Mouse (Mus musculus) liver, embryonic 13.5 days (tissue): Measurements from ENCODE around the gene Glipr1. TPM values are rescaled to one million over a fixed set of nuclear protein-coding genes. Genes with fewer than 3 reads are reported as not detected.
A peak's percentile ranks its signal among the peaks of the same experiment; 100 is the strongest.

Source experiments
- ATAC-seq: fragments of 200-750 bp; cut with Nextera tagmentation; 2 replicates; pipeline ENCODE4 v1.8.0; 2017; ENCODE audit warnings: low read depth, mild to moderate bottlenecking, moderate number of reproducible peaks, moderate library complexity
- DNase-seq: peaks from one replicate; pipeline ENCODE4 v3.0.0; 2022
- H3K27ac ChIP-seq: fragments of 300-500 bp; sonication (generic); 2 replicates; pipeline ENCODE4 v1.5.1; 2015; ENCODE audit warnings: moderate library complexity, mild to moderate bottlenecking, inconsistent platforms
- H3K27me3 ChIP-seq: fragments of 300-500 bp; sonication (generic); 2 replicates; pipeline ENCODE4 v1.6.1; 2015; ENCODE audit warnings: mild to moderate bottlenecking, inconsistent platforms
- H3K36me3 ChIP-seq: fragments of 300-500 bp; sonication (generic); 2 replicates; pipeline ENCODE4 v1.6.1; 2015; ENCODE audit warnings: mild to moderate bottlenecking, inconsistent platforms
- H3K4me1 ChIP-seq: fragments of 300-500 bp; sonication (generic); replicated peaks from 2 replicates; pipeline ENCODE4 v1.6.1; 2015; ENCODE audit warnings: inconsistent platforms
- H3K4me2 ChIP-seq: fragments of 300-500 bp; sonication (generic); 2 replicates; pipeline ENCODE4 v1.6.1; 2015; ENCODE audit warnings: inconsistent platforms, mild to moderate bottlenecking, moderate library complexity
- H3K4me3 ChIP-seq: fragments of 300-500 bp; sonication (generic); replicated peaks from 2 replicates; pipeline ENCODE4 v1.5.1; 2015; ENCODE audit warnings: mild to moderate bottlenecking, inconsistent platforms
- H3K9ac ChIP-seq: fragments of 300-500 bp; sonication (generic); 2 replicates; pipeline ENCODE4 v1.6.1; 2015; ENCODE audit warnings: mild to moderate bottlenecking, inconsistent platforms
- H3K9me3 ChIP-seq: fragments of 300-500 bp; sonication (generic); replicated peaks from 2 replicates; pipeline ENCODE4 v1.6.1; 2016; ENCODE audit warnings: inconsistent platforms
- WGBS: fragments of 180-500 bp; shearing (Covaris S2); methylation state at CpG from one replicate; pipeline ENCODE4 v1.1.7; 2015; ENCODE audit not compliant: insufficient replicate concordance; 5-methylcytosine and 5-hydroxymethylcytosine counted together
- polyA plus RNA-seq: library from polyadenylated mRNA; unstranded; fragments of >200 nt; fragmentation: Nextera tagmentation; extraction: Ambion mirVana; gene quantifications from 2 replicates; pipeline ENCODE4 v1.2.1, GENCODE M21; 2015

Glipr1 gene
- polyA plus RNA-seq, 1 experiment from 2014 or later: 8.6 TPM

DNA sequence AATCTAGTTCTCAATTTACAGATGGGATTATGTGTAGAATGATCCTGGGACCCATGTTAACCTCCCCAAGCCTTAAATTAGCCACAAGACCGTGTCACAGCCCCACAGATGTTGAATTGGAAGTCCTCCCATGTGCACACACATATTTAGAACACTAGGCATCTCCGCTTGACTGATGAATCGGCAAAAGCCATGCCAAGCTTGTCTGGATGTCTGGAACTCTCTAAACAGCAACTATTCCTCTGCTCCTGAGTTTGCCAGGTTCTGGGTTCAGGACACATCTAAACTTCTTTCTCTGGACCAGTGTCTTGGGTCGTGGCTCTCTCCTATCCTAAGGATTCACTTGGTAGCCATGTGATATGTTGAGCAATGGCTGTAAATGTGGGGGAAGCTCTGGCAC is 66.4 kb downstream of the Glipr1 start:
- H3K36me3 ChIP-seq: no peaks in the 10 kb centered on the region
- no peak for DNase-seq
- 55% methylated on average over 4 of the region's 4 CpGs for WGBS
- H3K4me3 ChIP-seq: no peak overlapping the region
- H3K9me3 ChIP-seq: no peaks in the 10 kb centered on the region
- no peak overlapping the region for H3K4me2 ChIP-seq
- 0 out of 2 replicates have a peak, but pooled peaks cover 4% of the 10 kb centered on the region for H3K4me1 ChIP-seq
- 0 out of 2 replicates have a peak overlapping the region, but pooled peaks have one; percentile 13 for H3K27ac ChIP-seq
- no peak overlapping the region for H3K9ac ChIP-seq
- H3K27me3 ChIP-seq: no peaks in the 10 kb centered on the region
- ATAC-seq: no peak

Other genes starting within 250 kb of the Glipr1 start
- 27.5 and 37.6 TPM in 2 replicates for gene Krr1, start 30.0 kb downstream of the Glipr1 start, polyA plus RNA-seq
- not detected in 2 replicates for gene Glipr1l1, start 57.6 kb upstream of the Glipr1 start, polyA plus RNA-seq
- gene Glipr1l2, start 80.7 kb upstream of the Glipr1 start, polyA plus RNA-seq: not detected in 2 replicates
- not detected in 2 replicates for gene Glipr1l3, start 157.7 kb upstream of the Glipr1 start, polyA plus RNA-seq
- not detected in 2 replicates for gene Caps2, start 161.0 kb upstream of the Glipr1 start, polyA plus RNA-seq